Mouse (Mus musculus): Measurements from ENCODE around the gene Cnbp. TPM values are rescaled to one million over a fixed set of nuclear protein-coding genes. Genes with fewer than 3 reads are reported as not detected.

Gene Cnbp
- total RNA-seq, 2 experiments from 2014 or later = 452 to 474 TPM

DNA sequence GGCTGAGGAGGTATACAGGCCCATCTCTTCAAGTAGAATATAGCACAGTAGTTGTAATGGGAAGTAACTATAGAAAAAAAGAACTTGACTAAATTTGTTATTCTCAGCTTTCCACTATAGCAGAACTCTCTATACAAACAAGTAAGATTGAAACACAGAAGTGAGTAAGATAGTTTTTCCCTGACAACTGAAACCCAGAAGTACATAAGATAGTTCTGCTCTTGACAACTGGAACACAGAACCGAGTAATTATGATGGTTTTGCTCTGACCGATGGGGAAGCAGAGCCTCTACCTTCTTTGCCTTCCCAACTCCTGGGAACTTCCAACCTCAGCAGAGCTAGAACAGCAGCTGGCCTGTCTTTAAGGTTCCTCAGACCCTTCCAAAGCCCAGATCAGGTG, 41.8 kb downstream of the Cnbp start:
- intact Hi-C loops (cut with DNase I; ENCODE audit: low total_unique reads) = no loop called here

DNA sequence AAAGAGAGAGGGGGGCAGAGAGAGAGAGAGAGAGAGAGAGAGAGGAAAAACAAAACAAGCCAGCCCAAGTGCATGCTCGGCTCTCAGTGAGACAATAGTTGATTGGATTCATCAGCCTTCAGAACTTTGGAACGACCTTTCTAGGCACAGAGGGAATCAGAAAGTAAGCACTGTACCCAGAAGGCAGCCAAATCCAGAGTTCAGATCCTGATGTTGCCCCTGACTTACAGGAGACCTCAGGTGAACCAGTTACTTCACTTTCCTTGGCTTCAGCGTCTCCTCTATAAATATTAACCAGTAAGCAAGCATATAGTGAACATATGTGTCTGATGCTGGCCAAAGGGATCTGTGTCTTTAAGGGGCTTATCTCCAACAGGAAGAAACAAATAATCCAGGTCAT, 42.4 kb downstream of the Cnbp start:
- DNase-seq = no peak
- intact Hi-C loops (cut with DNase I; ENCODE audit: low total_unique reads) = no loop called here

More for the DNA sequence above, 41.8 kb downstream of the Cnbp start:
- no peak for DNase-seq

DNA sequence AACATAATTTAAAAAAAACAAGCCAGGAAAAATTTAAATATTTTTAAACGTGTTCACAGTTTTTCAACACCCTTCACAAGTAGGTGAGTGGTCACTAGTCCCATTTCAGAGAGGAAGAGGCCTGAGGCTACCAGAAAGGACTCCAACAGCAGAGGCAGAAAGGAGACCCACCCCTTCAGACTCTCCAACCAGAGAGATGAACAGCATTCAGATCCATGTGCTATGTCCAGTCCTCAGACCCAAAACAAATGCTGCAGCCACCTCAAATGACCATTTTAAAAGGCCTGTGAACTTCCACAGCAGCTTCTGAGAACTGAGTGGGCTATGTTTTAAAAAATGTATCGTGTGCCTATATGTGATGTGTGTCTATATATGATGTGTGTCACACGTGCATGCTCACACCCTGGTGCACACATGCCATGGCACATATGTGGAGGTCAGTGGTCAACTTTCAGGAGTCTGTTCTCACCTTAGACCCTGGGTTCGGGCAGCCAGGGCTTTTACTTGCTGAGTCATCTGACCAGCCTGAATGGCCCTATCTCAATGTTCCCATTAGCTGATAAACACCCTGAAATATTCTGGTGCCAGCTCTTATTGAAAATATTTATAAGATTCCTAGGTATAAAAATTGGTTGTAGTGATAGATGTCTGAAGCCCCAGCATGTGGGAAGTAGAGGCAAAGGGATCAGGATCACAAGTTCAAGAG, 43.0 kb downstream of the Cnbp start:
- intact Hi-C loops (cut with DNase I; ENCODE audit: low total_unique reads) = no loop called here
- no peak for DNase-seq

DNA sequence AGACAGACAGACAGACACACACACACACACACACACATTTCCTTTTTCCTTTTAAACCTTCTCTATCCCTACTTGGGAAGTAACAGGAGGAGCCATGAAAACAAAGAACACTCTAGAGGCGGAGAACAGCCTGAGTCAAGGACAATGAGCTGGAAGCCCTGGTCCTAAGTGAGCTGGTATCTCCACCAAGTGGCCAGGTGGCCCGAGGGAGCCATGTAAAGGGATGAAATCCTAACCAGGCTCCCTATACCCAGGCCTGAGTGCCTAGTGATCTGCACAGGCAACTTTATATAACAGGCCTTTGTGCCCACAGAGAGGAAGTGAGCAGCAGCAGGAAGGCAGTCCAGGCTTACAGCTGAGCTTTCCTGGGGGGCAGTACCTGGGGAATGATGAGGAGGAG, 44.0 kb downstream of the Cnbp start:
- no peak for DNase-seq
- intact Hi-C loops (cut with DNase I; ENCODE audit: low total_unique reads) = no loop called here

DNA sequence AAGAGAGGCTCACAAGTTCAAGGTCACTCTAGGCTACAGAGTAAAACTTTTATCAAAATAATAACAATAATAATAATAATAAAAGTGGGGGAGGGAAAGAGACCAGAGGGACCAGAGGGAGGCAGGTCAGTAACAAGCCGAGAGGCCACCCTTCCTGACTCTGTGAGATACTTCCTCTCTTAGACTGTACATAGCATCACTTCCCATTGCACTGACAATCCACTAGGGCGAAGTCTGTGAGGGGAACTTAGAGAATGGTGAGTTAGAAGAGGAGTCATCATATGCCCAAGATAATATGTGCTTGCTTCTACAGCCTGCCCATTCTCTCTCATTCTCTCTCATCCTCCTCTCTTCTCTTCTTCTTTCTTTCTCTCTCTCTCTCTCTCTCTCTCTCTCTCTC, 44.9 kb downstream of the Cnbp start:
- DNase-seq = no peak
- intact Hi-C loops (cut with DNase I; ENCODE audit: low total_unique reads) = no loop called here

DNA sequence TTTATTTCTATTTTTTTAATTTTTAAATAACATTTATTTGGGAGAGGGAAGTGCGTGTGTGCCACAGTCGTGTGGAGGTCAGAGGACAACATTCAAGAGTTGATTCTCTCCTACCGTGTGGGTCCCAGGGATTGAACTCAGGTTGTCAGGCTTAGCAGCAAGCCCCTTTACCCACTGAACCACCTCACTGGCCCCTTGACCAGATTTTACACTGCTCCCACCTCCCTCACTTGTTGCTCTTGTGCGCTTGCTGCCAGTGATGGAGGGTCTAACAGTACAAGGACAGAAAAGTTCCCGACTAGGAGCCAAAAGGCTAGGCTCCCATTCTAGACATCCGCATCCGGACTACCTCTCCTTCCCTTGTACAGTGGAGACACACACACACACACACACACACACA, 45.5 kb downstream of the Cnbp start:
- DNase-seq = no peak
- intact Hi-C loops (cut with DNase I; ENCODE audit: low total_unique reads) = no loop called here

DNA sequence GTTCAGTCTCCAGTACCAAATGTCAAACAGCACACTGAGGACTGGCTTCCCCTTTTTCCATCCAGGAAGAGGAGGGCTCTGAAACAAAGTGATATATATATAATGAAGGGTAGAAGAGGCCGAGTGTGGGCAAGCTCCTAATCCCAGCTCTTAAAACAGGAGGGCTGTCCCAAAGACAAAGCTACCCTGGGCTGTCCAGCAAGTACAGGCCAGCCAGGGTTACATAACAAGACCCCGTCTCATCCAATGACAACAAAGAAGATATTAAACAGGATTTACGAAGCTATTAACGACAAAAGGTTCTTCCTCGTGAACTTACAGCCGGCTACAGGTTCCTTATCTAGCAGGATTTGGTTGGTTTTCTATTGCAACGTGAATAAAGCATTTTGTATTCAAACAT, 46.0 kb downstream of the Cnbp start:
- intact Hi-C loops (cut with DNase I; ENCODE audit: low total_unique reads) = no loop called here

DNA sequence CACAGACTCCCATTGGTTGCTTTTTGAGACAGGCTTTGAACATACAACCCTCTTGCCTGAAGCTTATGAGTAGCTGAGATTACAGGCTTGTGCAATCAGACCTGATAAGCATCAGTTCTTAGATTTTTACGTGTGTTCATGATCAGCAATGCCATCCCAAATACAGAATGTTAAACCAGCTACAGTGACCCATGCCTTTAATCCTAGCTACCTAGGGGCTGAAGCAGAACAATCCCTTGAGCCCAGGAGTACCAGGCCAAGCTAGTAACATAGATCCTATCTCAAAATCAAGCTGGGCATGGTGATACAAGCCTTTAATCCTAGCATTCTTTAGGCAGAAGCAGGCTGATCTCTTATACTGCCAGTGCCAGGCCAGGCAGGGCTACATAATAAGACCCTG, 46.9 kb downstream of the Cnbp start:
- intact Hi-C loops (cut with DNase I; ENCODE audit: low total_unique reads) = no loop called here
- no peak for DNase-seq

More for the DNA sequence above, 46.0 kb downstream of the Cnbp start:
- no peak for DNase-seq

DNA sequence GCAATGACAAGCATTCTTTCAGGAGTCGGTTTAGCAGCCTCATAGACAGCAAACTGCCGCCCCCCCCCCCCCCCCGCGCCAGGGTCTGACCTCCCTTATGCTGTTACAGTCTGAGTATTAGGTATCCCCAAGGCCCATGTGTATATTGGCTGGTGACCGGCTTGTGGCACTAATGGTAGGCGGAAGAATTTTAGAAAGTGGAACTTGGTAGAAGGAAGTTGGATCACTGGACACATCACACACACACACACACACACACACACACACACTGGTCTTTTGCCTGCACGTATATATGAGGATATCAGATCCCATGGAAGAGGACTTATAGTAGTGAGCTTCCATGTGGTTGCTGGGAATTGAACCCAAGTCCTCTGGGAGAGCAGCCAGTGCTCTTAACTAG, 48.4 kb downstream of the Cnbp start:
- intact Hi-C loops (cut with DNase I; ENCODE audit: low total_unique reads) = no loop called here
- DNase-seq = no peak

DNA sequence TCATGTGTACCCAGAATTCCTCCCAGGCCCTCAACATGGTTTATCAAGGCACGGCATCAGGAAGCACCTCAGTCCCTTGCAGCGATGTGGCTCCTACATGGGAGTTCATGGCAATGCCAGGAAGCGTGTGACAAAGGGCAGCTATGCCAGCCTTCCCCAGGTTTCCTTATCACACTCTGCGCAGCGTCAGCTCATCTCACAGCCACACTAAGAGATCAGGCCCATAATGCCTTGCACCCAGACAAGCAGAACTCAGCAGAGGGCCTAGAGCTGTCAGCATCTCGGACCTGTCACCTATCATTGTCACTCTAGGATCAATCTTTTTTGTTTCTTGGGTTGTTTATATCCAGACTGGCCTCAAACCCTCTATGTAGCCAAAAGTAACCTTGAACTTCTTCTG, 51.3 kb downstream of the Cnbp start:
- no peak for DNase-seq
- intact Hi-C loops (cut with DNase I; ENCODE audit: low total_unique reads) = no loop called here

DNA sequence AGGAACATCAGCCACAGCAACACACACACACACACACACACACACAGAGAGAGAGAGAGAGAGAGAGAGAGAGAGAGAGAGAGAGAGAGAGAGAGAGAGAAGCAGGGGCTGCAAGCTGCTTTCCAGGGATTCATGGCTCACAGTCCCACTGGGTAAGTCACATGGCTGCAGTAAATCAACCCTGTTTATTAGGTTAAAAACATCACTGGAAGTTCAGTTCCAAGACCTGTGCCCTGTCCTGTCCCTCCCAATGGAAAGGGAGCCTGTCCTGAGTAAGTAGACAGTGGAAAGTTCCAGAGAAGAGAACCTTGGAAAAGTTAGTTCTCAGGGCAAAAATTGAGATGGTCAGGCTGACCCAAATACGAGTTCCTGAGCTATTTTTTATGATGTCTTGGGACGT, 53.6 kb downstream of the Cnbp start:
- no peak for DNase-seq
- intact Hi-C loops (cut with DNase I; ENCODE audit: low total_unique reads) = no loop called here

DNA sequence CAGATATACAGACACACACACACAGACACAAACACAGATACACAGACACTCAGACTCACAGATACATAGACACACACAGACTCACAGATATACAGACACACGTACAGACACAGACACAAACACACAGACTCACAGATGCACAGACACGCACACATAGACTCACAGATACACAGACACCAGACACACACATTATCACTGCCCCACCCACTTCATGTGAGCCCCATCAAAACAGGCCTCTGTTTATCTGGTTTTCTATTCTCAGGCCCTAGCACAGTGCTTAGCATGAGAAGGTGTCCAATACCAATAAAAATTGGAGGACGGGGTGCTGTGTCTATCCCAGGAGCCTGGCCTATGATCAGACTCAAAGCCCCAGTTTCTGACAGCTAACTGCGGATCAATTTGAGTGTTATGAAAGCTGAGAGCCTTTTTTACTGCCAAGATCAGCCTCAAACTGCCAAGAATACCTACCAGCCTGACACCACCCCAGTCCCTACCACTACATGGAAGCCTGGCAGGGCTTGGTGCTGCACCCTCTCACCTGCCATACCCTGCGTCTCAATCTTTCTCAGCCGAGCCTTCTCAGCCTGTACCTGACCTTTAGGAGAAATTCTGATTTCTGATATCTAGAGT, 54.5 kb downstream of the Cnbp start:
- intact Hi-C loops (cut with DNase I; ENCODE audit: low total_unique reads) = no loop called here
- DNase-seq = no peak

DNA sequence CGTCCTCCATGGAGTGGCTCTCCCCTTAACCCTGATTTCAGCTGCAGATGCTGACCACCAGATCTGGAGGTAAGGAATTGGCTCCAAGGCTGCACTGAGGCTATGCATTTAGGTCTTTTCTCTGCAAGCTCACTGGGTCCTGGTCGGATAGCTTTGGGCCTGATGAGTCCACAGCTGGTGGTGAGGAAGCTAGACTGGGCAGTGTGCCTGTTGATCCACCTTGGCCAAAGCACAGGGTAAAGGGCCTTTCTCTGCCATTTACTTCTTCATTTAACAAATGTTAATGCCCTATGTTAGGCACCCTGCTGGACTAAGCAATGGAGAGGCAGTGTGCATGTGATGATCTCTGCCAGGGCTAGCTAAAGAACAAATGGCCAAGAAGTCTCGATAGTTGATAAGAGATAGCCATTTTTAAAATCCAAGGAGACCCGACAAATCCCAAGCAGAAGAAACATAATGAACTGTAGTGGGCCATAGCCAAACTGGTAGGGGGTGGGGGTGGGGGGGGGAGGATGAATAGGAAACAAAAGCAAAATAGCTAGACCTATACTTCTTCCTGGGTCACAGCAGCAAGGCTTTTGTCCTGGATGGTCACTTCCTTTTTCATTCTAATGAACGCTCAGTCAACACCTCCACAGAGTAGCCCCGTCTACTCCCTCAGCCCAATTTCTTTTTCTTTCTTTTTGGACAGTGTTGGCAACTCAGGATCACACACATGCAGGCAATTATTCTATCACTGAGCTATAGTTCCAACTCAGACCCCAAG, 55.3 kb downstream of the Cnbp start:
- intact Hi-C loops (cut with DNase I; ENCODE audit: low total_unique reads) = no loop called here
- DNase-seq = no peak

DNA sequence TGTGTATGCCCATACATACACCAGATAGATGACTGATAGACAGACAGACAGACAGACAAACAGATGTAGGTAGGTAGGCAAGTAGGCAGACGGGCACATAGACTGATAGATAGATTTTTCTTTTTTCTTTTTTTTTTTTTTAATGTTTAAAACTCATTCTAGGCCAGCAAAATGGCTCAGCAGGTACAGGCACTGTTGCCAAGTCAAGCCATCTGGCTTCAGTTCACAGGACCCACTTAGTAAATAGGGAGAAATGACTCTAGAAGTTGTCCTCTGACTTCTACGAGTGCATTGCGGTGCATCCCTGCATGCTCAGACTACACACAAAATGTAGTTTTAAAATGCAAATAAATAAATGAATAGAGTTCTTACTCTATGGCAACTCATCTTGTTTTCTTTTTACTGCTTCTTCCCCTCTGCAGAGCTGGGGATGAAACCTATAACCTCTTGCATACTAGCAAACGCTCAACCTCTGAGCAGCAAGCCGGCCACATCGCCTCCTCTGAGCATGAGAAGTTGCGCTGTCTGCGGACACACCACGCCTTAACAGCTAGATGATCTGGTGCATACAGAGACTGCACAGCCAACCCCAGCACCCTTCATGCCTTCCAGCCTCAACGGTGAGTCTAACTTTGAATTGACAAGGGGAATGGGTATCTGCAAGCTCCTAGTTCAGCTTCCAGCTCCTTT, 56.9 kb downstream of the Cnbp start:
- no peak for DNase-seq
- intact Hi-C loops (cut with DNase I; ENCODE audit: low total_unique reads) = no loop called here

Other genes with a start within 250 kb of the Cnbp start
- gene Aplf, start 178.9 kb downstream of the Cnbp start, total RNA-seq (2021) = 1 to 10 TPM; 2.8 to 3.4 TPM
- 1 to 10 TPM; 1.6 to 2.0 TPM for gene Efcc1, start 120.2 kb downstream of the Cnbp start, total RNA-seq (2021)
- not detected for gene Gp9, start 73.0 kb downstream of the Cnbp start, total RNA-seq (2021)
- 10 to 100 TPM in 1 of 2 experiments, 1 to 10 TPM in 1; 7.9 to 13.2 TPM for gene Rab43, start 38.9 kb downstream of the Cnbp start, total RNA-seq (2021)
- gene Gm45140, start 15.3 kb downstream of the Cnbp start, total RNA-seq (2021) = 1 to 10 TPM in 1 of 2 experiments, under 1 TPM in 1; 0.89 to 1.5 TPM
- gene Isy1, start 12.3 kb downstream of the Cnbp start, total RNA-seq (2021) = 10 to 100 TPM; 18.2 to 18.6 TPM
- gene Copg1, start 36.7 kb upstream of the Cnbp start, total RNA-seq (2021) = 10 to 100 TPM; 39.1 to 44.7 TPM
- gene Hmces, start 62.8 kb upstream of the Cnbp start, total RNA-seq (2021) = 1 to 10 TPM; 7.3 to 7.7 TPM
- gene H1fx, start 130.5 kb upstream of the Cnbp start, total RNA-seq (2021) = 1 to 10 TPM; 7.4 to 7.8 TPM
- 100 to 1,000 TPM; 208 to 236 TPM for gene Rab7, start 194.2 kb upstream of the Cnbp start, total RNA-seq (2021)
- gene Rpn1, start 233.4 kb upstream of the Cnbp start, total RNA-seq (2021) = 10 to 100 TPM; 65.9 to 75.8 TPM

Measured in gastrocnemius, postnatal 14 days (tissue).